Mouse (Mus musculus) urinary bladder, postnatal 10 days (tissue): ENCODE measurements at regions not wholly inside any gene's neighbourhood (a gene's known extent, or its start where the extent isn't known, plus 50 kb on each side); places are given as distances from the start of the nearest gene placed in this dataset.

Experiments
- DNase-seq: peaks from one replicate; pipeline ENCODE4 v3.0.0; 2022; ENCODE audit warnings: low spot score

- no peak for DNase-seq
Measured at GRCm38 (mm10) chr9:23025247-23025646, 197.6 kb upstream of the Bmper start.

- DNase-seq, result no peak
Measured at GRCm38 (mm10) chr9:23027377-23028313, 195.2 kb upstream of the Bmper start.

GRCm38 (mm10) chr9:23029421-23029820 lies 193.5 kb upstream of the Bmper start:
- DNase-seq, result no peak

- no peak for DNase-seq
Measured at GRCm38 (mm10) chr9:23030138-23030537, 192.7 kb upstream of the Bmper start.

GRCm38 (mm10) chr9:23030546-23030945 lies 192.3 kb upstream of the Bmper start:
- no peak for DNase-seq

- DNase-seq, result no peak
Measured at GRCm38 (mm10) chr9:23031916-23032315, 191.0 kb upstream of the Bmper start.

- no peak for DNase-seq
Measured at GRCm38 (mm10) chr9:23035306-23035705, 187.6 kb upstream of the Bmper start.

GRCm38 (mm10) chr9:23035901-23036610 lies 186.8 kb upstream of the Bmper start:
- DNase-seq, result no peak

GRCm38 (mm10) chr9:23037513-23037914 lies 185.4 kb upstream of the Bmper start:
- DNase-seq, result no peak

- DNase-seq, result no peak
Measured at GRCm38 (mm10) chr9:23039588-23039987, 183.3 kb upstream of the Bmper start.

GRCm38 (mm10) chr9:23041025-23041424 lies 181.9 kb upstream of the Bmper start:
- no peak for DNase-seq

GRCm38 (mm10) chr9:23041537-23042472 lies 181.1 kb upstream of the Bmper start:
- no peak for DNase-seq

- no peak for DNase-seq
Measured at GRCm38 (mm10) chr9:23043006-23043405, 179.9 kb upstream of the Bmper start.

GRCm38 (mm10) chr9:23045486-23045885 lies 177.4 kb upstream of the Bmper start:
- no peak for DNase-seq

GRCm38 (mm10) chr9:23050751-23051150 lies 172.1 kb upstream of the Bmper start:
- no peak for DNase-seq

GRCm38 (mm10) chr9:23059526-23059925 lies 163.3 kb upstream of the Bmper start:
- no peak for DNase-seq

GRCm38 (mm10) chr9:23060526-23060925 lies 162.3 kb upstream of the Bmper start:
- no peak for DNase-seq

- DNase-seq, result no peak
Measured at GRCm38 (mm10) chr9:23061179-23061929, 161.5 kb upstream of the Bmper start.

GRCm38 (mm10) chr9:23062057-23062655 lies 160.7 kb upstream of the Bmper start:
- no peak for DNase-seq

- DNase-seq, result no peak
Measured at GRCm38 (mm10) chr9:23062656-23063444, 160.0 kb upstream of the Bmper start.
